Mouse (Mus musculus): ENCODE measurements around the gene Epha3.

GRCm38 (mm10) chr16:63864463-63864976, 545 bp upstream of the Epha3 start:
- TF ChIP-seq CTCF (IDR thresholded peaks at IDR 0.05; ENCODE audit: control insufficient read depth, insufficient read depth, insufficient replicate concordance, low read depth, low read length): no peak
- no peak for TF ChIP-seq POLR2A (IDR thresholded peaks at IDR 0.05; ENCODE audit: control insufficient read depth, low read depth, low read length)

Data from testis, adult 2 months (tissue).